Mouse (Mus musculus): ENCODE results near the gene Aprt. TPM values are rescaled to one million over a fixed set of nuclear protein-coding genes. Genes with fewer than 3 reads are reported as not detected.

The Aprt gene
- polyA plus RNA-seq, 1 experiment from 2014 or later, result 295 TPM

GRCm38 (mm10) chr8:122546066-122546755 is 30.5 kb downstream of the Aprt start:
- no peak overlapping the region for H3K4me2 ChIP-seq
- no peaks in the 10 kb centered on the region for H3K9me3 ChIP-seq
- ATAC-seq (ENCODE audit: insufficient number of reproducible peaks, low FRiP score, low TSS enrichment, low read depth), result no peak
- no peak overlapping the region for H3K4me3 ChIP-seq
- H3K4me1 ChIP-seq, result peaks cover 47% of the 10 kb centered on the region
- WGBS, result 75% methylated on average over 7 of the region's 7 CpGs
- H3K9ac ChIP-seq, result no peak overlapping the region
- H3K27ac ChIP-seq, result no peak overlapping the region
- no peaks in the 10 kb centered on the region for H3K27me3 ChIP-seq
- 0 out of 2 replicates have a peak, but pooled peaks cover 11% of the 10 kb centered on the region for H3K36me3 ChIP-seq

GRCm38 (mm10) chr8:122544138-122544537 is 32.6 kb downstream of the Aprt start:
- Histone ChIP-seq H3K4me2 (no peak overlapping the region), H3K4me1 (peaks cover 35% of the 10 kb centered on the region), H3K27ac (no peak overlapping the region), H3K4me3 (no peak overlapping the region), H3K36me3 (0 out of 2 replicates have a peak, but pooled peaks cover 11% of the 10 kb centered on the region), H3K9me3 (no peaks in the 10 kb centered on the region), H3K27me3 (no peaks in the 10 kb centered on the region), H3K9ac (no peak overlapping the region)
- 71% methylated on average over 8 of the region's 8 CpGs for WGBS
- ATAC-seq (ENCODE audit: insufficient number of reproducible peaks, low FRiP score, low TSS enrichment, low read depth), result no peak

- WGBS, result 93% methylated on average over 9 of the region's 9 CpGs
- no peak for ATAC-seq (ENCODE audit: insufficient number of reproducible peaks, low FRiP score, low TSS enrichment, low read depth)
- 0 out of 2 replicates have a peak overlapping the region, but pooled peaks have one; percentile 70 for H3K27ac ChIP-seq
These were observed 38.2 kb downstream of the Aprt start for GRCm38 (mm10) chr8:122538310-122539076.

GRCm38 (mm10) chr8:122537812-122538211 is 38.9 kb downstream of the Aprt start:
- WGBS, result 69% methylated on average over 2 of the region's 2 CpGs
- Histone ChIP-seq H3K4me1 (peaks cover 26% of the 10 kb centered on the region), H3K4me3 (no peak overlapping the region), H3K9me3 (no peaks in the 10 kb centered on the region), H3K27ac (peak overlapping the region; percentile 70), H3K9ac (no peak overlapping the region), H3K27me3 (no peaks in the 10 kb centered on the region), H3K4me2 (no peak overlapping the region), H3K36me3 (peaks cover 9% of the 10 kb centered on the region; the same call in 1 of the 2 replicates)
- ATAC-seq (ENCODE audit: insufficient number of reproducible peaks, low FRiP score, low TSS enrichment, low read depth), result no peak

More at GRCm38 (mm10) chr8:122538310-122539076, 38.2 kb downstream of the Aprt start:
- peaks cover 15% of the 10 kb centered on the region; the same call in 1 of the 2 replicates for H3K36me3 ChIP-seq
- no peak overlapping the region for H3K4me2 ChIP-seq
- peaks cover 26% of the 10 kb centered on the region for H3K4me1 ChIP-seq
- H3K9ac ChIP-seq, result no peak overlapping the region
- H3K4me3 ChIP-seq, result no peak overlapping the region
- H3K9me3 ChIP-seq, result no peaks in the 10 kb centered on the region
- no peaks in the 10 kb centered on the region for H3K27me3 ChIP-seq

GRCm38 (mm10) chr8:122537033-122537432 is 39.7 kb downstream of the Aprt start:
- Histone ChIP-seq H3K36me3 (peaks cover 4% of the 10 kb centered on the region; the same call in 1 of the 2 replicates), H3K4me2 (no peak overlapping the region), H3K9ac (no peak overlapping the region), H3K4me3 (no peak overlapping the region), H3K27ac (peak overlapping the region; percentile 70), H3K27me3 (no peaks in the 10 kb centered on the region), H3K4me1 (peaks cover 26% of the 10 kb centered on the region), H3K9me3 (no peaks in the 10 kb centered on the region)
- ATAC-seq (ENCODE audit: insufficient number of reproducible peaks, low FRiP score, low TSS enrichment, low read depth), result peak; percentile 32; the same call in 1 of the 2 replicates
- 13% methylated on average over 6 of the region's 6 CpGs for WGBS

- peak overlapping the region; percentile 43; the same call in 1 of the 2 replicates for H3K27ac ChIP-seq
- whole genome bisulfite sequencing, result 73% methylated on average over 8 of the region's 8 CpGs
These were observed 45.4 kb downstream of the Aprt start for GRCm38 (mm10) chr8:122531312-122531711.

GRCm38 (mm10) chr8:122529159-122529558 is 47.5 kb downstream of the Aprt start:
- no peak overlapping the region for H3K9ac ChIP-seq
- peaks cover 40% of the 10 kb centered on the region for H3K4me1 ChIP-seq
- WGBS, result 89% methylated on average over 4 of the region's 4 CpGs
- H3K9me3 ChIP-seq, result no peaks in the 10 kb centered on the region
- H3K27ac ChIP-seq, result no peak overlapping the region
- ATAC-seq (ENCODE audit: insufficient number of reproducible peaks, low FRiP score, low TSS enrichment, low read depth), result no peak
- H3K4me2 ChIP-seq, result no peak overlapping the region
- peaks cover 3% of the 10 kb centered on the region; the same call in 1 of the 2 replicates for H3K36me3 ChIP-seq
- H3K27me3 ChIP-seq, result no peaks in the 10 kb centered on the region
- no peak overlapping the region for H3K4me3 ChIP-seq

More at GRCm38 (mm10) chr8:122531312-122531711, 45.4 kb downstream of the Aprt start:
- H3K27me3 ChIP-seq, result no peaks in the 10 kb centered on the region
- no peak for ATAC-seq (ENCODE audit: insufficient number of reproducible peaks, low FRiP score, low TSS enrichment, low read depth)
- H3K9ac ChIP-seq, result no peak overlapping the region
- no peak overlapping the region for H3K4me2 ChIP-seq
- H3K4me3 ChIP-seq, result no peak overlapping the region
- H3K4me1 ChIP-seq, result peaks cover 22% of the 10 kb centered on the region
- H3K36me3 ChIP-seq, result peaks cover 7% of the 10 kb centered on the region; the same call in 1 of the 2 replicates
- no peaks in the 10 kb centered on the region for H3K9me3 ChIP-seq

GRCm38 (mm10) chr8:122527937-122528336 is 48.8 kb downstream of the Aprt start:
- no peak overlapping the region for H3K27ac ChIP-seq
- H3K9ac ChIP-seq, result no peak overlapping the region
- H3K9me3 ChIP-seq, result no peaks in the 10 kb centered on the region
- peaks cover 3% of the 10 kb centered on the region; the same call in 1 of the 2 replicates for H3K36me3 ChIP-seq
- no peak overlapping the region for H3K4me3 ChIP-seq
- no peak overlapping the region for H3K4me2 ChIP-seq
- no peaks in the 10 kb centered on the region for H3K27me3 ChIP-seq
- no peak for ATAC-seq (ENCODE audit: insufficient number of reproducible peaks, low FRiP score, low TSS enrichment, low read depth)
- WGBS, result 93% methylated on average over 3 of the region's 3 CpGs
- H3K4me1 ChIP-seq, result peaks cover 51% of the 10 kb centered on the region

- Histone ChIP-seq H3K4me1 (peaks cover 55% of the 10 kb centered on the region), H3K36me3 (peaks cover 3% of the 10 kb centered on the region; the same call in 1 of the 2 replicates), H3K9me3 (no peaks in the 10 kb centered on the region), H3K27me3 (no peaks in the 10 kb centered on the region), H3K4me3 (no peak overlapping the region), H3K9ac (no peak overlapping the region), H3K4me2 (no peak overlapping the region), H3K27ac (peak overlapping the region; percentile 8; the same call in 1 of the 2 replicates)
- ATAC-seq (ENCODE audit: insufficient number of reproducible peaks, low FRiP score, low TSS enrichment, low read depth), result no peak
- WGBS, result 57% methylated on average over 7 of the region's 7 CpGs
These were observed 50.1 kb downstream of the Aprt start for GRCm38 (mm10) chr8:122526526-122527170.

GRCm38 (mm10) chr8:122526084-122526483 is 50.6 kb downstream of the Aprt start:
- H3K27me3 ChIP-seq, result no peaks in the 10 kb centered on the region
- WGBS, result 44% methylated on average over 3 of the region's 3 CpGs
- peaks cover 51% of the 10 kb centered on the region for H3K4me1 ChIP-seq
- no peak overlapping the region for H3K4me3 ChIP-seq
- H3K36me3 ChIP-seq, result peaks cover 3% of the 10 kb centered on the region; the same call in 1 of the 2 replicates
- no peak overlapping the region for H3K9ac ChIP-seq
- H3K27ac ChIP-seq, result peak overlapping the region; percentile 33; the same call in 1 of the 2 replicates
- no peaks in the 10 kb centered on the region for H3K9me3 ChIP-seq
- no peak for ATAC-seq (ENCODE audit: insufficient number of reproducible peaks, low FRiP score, low TSS enrichment, low read depth)
- H3K4me2 ChIP-seq, result no peak overlapping the region

- Histone ChIP-seq H3K4me2 (no peak overlapping the region), H3K27me3 (no peaks in the 10 kb centered on the region), H3K4me1 (peaks cover 49% of the 10 kb centered on the region), H3K36me3 (peaks cover 3% of the 10 kb centered on the region; the same call in 1 of the 2 replicates), H3K9ac (no peak overlapping the region), H3K9me3 (no peaks in the 10 kb centered on the region), H3K4me3 (no peak overlapping the region), H3K27ac (0 out of 2 replicates have a peak overlapping the region, but pooled peaks have one; percentile 40)
- WGBS, result 67% methylated on average over 6 of the region's 6 CpGs
- ATAC-seq (ENCODE audit: insufficient number of reproducible peaks, low FRiP score, low TSS enrichment, low read depth), result no peak
These were observed 51.7 kb downstream of the Aprt start for GRCm38 (mm10) chr8:122525004-122525403.
